Mouse (Mus musculus) liver, embryonic 14.5 days (tissue): ENCODE data around the gene Pqlc3.

Source experiments
- CTCF ChIP-seq: IDR thresholded peaks from 2 replicates; pipeline ENCODE4 v1.5.1; 2016; ENCODE audit warnings: antibody characterized with exemption, low read depth, control low read depth
- EP300 ChIP-seq: IDR thresholded peaks from 2 replicates; pipeline ENCODE4 v1.6.1; 2016; ENCODE audit warnings: antibody characterized with exemption, low read depth

DNA sequence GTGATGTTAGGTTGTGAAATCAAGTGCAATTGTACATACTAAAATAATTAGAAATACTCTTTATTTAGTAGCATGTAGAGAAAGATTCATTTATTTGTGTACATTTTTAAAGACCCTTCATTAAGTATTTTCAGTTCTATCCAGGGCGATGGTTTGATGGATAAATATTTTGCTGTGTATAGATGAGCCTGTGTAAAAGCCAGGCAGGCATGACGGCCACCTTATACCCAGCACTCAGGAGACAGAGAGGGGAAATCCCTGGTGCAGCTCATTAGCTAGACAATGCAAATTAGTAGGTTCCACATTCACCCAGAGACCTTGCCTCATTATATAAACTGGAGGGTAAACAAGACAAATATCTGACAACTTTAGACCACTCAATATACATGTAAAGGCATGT, 36.9 kb downstream of the Pqlc3 start:
- no peak for TF ChIP-seq CTCF
- no peak for TF ChIP-seq EP300
